Mouse (Mus musculus) olfactory bulb, adult 2 months (tissue): ENCODE measurements around the gene Eps8l3. TPM values are rescaled to one million over a fixed set of nuclear protein-coding genes. Genes with fewer than 3 reads are reported as not detected.
"Not testable (repeated sequence)": the region's sequence is repeated elsewhere in the genome, so short reads cannot be mapped to it uniquely, and the experiment has no call there.

Source experiments
- H3K27ac ChIP-seq: fragments of 200-500 bp; 2 replicates; pipeline ENCODE4 v1.5.1; 2012; ENCODE audit warnings: low read depth, low read length; ENCODE audit not compliant: insufficient read depth
- H3K4me1 ChIP-seq: fragments of 200-500 bp; 2 replicates; pipeline ENCODE4 v1.6.1; 2012; ENCODE audit warnings: low read length; ENCODE audit not compliant: control insufficient read depth, insufficient read depth
- H3K4me3 ChIP-seq: fragments of 200-500 bp; 2 replicates; pipeline ENCODE4 v1.5.1; 2012; ENCODE audit warnings: mild to moderate bottlenecking, low read depth, low read length, moderate library complexity; ENCODE audit not compliant: insufficient read depth
- CTCF ChIP-seq: fragments of 200-500 bp; IDR thresholded peaks from 2 replicates; pipeline ENCODE4 v1.5.1; 2012; ENCODE audit warnings: low read depth, mild to moderate bottlenecking, low read length, moderate library complexity; ENCODE audit not compliant: insufficient read depth
- POLR2A ChIP-seq: fragments of 200-500 bp; IDR thresholded peaks from 2 replicates; pipeline ENCODE4 v1.6.1; 2012; ENCODE audit warnings: mild to moderate bottlenecking, low read depth, low read length, moderate library complexity; ENCODE audit not compliant: insufficient read depth
- WGBS: fragments of 180-500 bp; shearing (Covaris S2); methylation state at CpG from one replicate; pipeline ENCODE4 v1.1.7; 2018; 5-methylcytosine and 5-hydroxymethylcytosine counted together
- polyA plus RNA-seq: library from polyadenylated mRNA; stranded (reverse); fragments of >200 nt; gene quantifications from 2 replicates; pipeline ENCODE4 v1.2.4, GENCODE M21; 2012; ENCODE audit warnings: low replicate concordance; ENCODE audit not compliant: missing spikeins, insufficient read depth, insufficient read length

Gene Eps8l3
- polyA plus RNA-seq, 1 experiment, result not detected

- Histone ChIP-seq H3K4me3 (no peak overlapping the region), H3K4me1 (no peaks in the 10 kb centered on the region), H3K27ac (peak overlapping the region; percentile 36; the same call in 1 of the 2 replicates)
- 53% methylated on average over 9 of the region's 9 CpGs for WGBS
- TF ChIP-seq CTCF (no peak), POLR2A (no peak)
Measured at GRCm38 (mm10) chr3:107887674-107888495, 10.9 kb downstream of the Eps8l3 start.

- 86% methylated on average over 2 of the region's 2 CpGs for WGBS
- not testable (repeated sequence) for H3K4me1 ChIP-seq, H3K4me3 ChIP-seq, H3K27ac ChIP-seq
Measured at GRCm38 (mm10) chr3:107889236-107889635, 12.2 kb downstream of the Eps8l3 start.

GRCm38 (mm10) chr3:107895194-107895719 is 18.2 kb downstream of the Eps8l3 start:
- Histone ChIP-seq H3K4me3 (peak overlapping the region; percentile 63), H3K27ac (no peak overlapping the region), H3K4me1 (no peaks in the 10 kb centered on the region)
- 7% methylated on average over 6 of the region's 6 CpGs for WGBS
- TF ChIP-seq POLR2A, result no peak
- no peak for TF ChIP-seq CTCF

DNA sequence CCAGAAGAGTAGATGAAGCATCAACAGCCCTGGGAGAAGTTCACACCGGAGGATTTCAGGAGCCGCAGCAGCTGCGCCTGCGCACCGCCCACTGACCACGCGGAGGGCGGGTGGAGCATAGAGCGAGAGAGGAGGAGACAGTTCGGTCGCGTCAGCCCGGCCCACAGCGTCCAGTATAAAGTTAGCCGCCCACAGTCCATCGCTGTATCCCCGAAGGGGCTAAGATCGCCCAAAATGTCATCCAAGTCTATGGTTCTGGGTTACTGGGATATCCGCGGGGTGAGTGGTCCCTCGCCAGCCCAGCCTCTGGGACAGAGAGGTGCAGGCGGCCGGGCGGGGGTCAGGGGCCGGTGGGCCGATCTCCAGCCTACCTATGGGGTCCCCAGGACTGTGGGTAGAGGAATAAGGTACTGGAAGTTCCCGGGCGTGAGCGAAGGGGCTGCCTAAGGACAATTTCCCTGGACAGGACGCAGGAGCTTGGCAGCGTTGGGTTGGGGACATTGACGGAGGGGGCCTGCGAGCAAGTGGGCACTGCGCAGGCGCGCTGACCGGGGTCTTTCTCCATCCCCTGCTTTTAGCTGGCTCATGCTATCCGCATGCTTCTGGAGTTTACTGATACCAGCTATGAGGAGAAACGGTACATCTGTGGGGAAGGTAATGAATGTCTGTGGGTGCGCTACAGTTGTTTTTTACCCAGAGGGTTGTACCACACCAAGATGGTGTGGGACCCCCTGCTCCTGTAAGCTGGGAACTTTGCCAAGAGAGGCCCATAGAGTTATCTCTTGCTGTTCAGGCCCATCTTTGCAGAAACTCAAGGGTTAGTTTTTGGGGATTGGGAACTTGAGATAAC is 18.9 kb downstream of the Eps8l3 start, which contains the start of gene Gstm5:
Gstm5 (plus strand) TSS at position 102 of the 850 bp plus-strand sequence.
- WGBS, result 4% methylated on average over 40 of the region's 40 CpGs
- TF ChIP-seq CTCF, result no peak
- TF ChIP-seq POLR2A, result peak; percentile 93
- H3K4me1 ChIP-seq, result no peaks in the 10 kb centered on the region
- peak within 1 kb of the TSS; percentile 63 for H3K4me3 ChIP-seq
- H3K27ac ChIP-seq, result peak within 1 kb of the TSS; percentile 17; the same call in 1 of the 2 replicates

DNA sequence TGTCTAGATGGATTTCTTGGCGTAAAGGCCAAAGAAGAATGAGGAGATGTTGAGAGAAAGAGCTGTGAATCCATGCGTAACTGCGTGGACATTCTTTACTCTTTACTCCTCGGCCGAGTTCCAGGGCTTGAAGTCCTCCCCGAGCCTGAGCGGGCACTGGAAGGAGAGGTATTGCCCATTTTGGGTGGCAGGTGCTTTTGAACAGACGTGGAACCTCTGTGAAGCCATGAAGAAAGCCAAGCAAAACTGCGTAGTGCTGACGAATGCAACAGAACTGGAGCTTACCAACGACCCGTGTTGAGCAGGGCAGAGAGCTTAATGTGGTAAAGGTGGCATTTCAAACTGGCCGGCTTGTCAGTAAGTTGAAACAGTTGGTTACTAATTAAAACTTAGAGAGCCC is 21.7 kb downstream of the Eps8l3 start:
- no peak for TF ChIP-seq CTCF
- no peak for TF ChIP-seq POLR2A
- Histone ChIP-seq H3K4me3 (no peak overlapping the region), H3K27ac (no peak overlapping the region), H3K4me1 (no peaks in the 10 kb centered on the region)
- 96% methylated on average over 13 of the region's 13 CpGs for WGBS

GRCm38 (mm10) chr3:107900955-107901673 is 24.1 kb downstream of the Eps8l3 start:
- TF ChIP-seq CTCF (no peak), POLR2A (no peak)
- H3K4me1 ChIP-seq, result no peaks in the 10 kb centered on the region
- 73% methylated on average over 11 of the region's 11 CpGs for whole genome bisulfite sequencing
- H3K4me3 ChIP-seq, result no peak overlapping the region
- no peak overlapping the region for H3K27ac ChIP-seq

DNA sequence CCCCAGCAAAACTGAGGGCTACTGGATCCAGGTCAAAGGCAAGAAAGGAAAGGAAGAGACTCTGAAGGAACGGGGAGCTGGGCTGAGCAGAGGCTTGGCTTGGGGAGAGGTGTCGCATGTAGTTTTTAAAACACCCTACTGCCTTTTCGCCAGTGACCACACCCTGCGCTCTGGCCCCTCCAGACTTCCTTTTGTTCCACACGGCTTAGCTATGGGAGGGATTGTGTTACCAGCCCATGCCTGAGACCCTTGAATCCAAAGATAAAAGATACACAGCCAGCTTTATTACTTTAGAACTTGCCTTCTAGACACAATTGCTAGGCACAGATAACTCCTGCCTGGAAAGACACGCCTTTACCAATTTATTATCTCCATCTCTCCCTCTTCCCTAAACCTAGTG is 28.9 kb downstream of the Eps8l3 start:
- no peak overlapping the region for H3K4me3 ChIP-seq
- TF ChIP-seq POLR2A (no peak), CTCF (no peak)
- H3K4me1 ChIP-seq, result no peaks in the 10 kb centered on the region
- WGBS, result 72% methylated on average over 6 of the region's 6 CpGs
- H3K27ac ChIP-seq, result no peak overlapping the region

- no peaks in the 10 kb centered on the region for H3K4me1 ChIP-seq
- H3K4me3 ChIP-seq, result no peak overlapping the region
- WGBS, result 81% methylated on average over 15 of the region's 15 CpGs
- TF ChIP-seq CTCF, result no peak
- TF ChIP-seq POLR2A, result no peak
- H3K27ac ChIP-seq, result no peak overlapping the region
Measured at GRCm38 (mm10) chr3:107916674-107917073, 39.6 kb downstream of the Eps8l3 start.
